Mouse (Mus musculus): ENCODE results near the gene Lrmda. TPM values are rescaled to one million over a fixed set of nuclear protein-coding genes. Genes with fewer than 3 reads are reported as not detected.
A peak's percentile ranks its signal among the peaks of the same experiment; 100 is the strongest.

The Lrmda gene
- polyA plus RNA-seq, 1 experiment from 2014 or later: 0.21 TPM

GRCm38 (mm10) chr14:21991856-21992255 is 27.7 kb upstream of the Lrmda start:
- DNase-seq (ENCODE audit: low spot score): no peak

DNA sequence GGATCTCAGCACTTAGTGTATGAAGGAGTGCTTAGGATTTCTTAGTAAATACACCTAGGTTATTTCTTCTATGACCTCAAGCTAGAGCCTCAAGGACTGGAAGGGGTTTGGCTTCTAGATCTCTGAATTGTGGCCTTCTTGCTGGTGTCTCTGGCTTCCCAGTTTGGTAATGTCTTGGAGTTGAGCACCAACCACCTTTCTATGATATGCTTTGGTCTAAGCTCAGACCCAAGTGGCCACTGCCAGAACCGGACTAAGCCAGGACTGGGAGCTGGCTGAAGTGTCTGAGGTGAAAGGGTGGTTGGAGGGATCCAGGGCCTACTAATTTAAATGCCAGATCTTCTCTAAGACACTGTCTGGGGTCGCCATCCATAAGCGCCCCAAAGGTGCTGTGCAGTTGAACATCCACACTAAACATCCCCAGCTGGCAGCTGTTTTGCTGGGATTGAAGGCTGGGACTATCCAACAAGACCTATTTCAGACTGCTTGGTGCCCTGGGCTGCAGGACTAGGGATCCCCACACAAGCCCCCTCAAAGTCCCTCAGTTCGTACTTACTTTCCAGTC is 27.1 kb upstream of the Lrmda start:
- DNase-seq (ENCODE audit: low spot score): no peak

DNA sequence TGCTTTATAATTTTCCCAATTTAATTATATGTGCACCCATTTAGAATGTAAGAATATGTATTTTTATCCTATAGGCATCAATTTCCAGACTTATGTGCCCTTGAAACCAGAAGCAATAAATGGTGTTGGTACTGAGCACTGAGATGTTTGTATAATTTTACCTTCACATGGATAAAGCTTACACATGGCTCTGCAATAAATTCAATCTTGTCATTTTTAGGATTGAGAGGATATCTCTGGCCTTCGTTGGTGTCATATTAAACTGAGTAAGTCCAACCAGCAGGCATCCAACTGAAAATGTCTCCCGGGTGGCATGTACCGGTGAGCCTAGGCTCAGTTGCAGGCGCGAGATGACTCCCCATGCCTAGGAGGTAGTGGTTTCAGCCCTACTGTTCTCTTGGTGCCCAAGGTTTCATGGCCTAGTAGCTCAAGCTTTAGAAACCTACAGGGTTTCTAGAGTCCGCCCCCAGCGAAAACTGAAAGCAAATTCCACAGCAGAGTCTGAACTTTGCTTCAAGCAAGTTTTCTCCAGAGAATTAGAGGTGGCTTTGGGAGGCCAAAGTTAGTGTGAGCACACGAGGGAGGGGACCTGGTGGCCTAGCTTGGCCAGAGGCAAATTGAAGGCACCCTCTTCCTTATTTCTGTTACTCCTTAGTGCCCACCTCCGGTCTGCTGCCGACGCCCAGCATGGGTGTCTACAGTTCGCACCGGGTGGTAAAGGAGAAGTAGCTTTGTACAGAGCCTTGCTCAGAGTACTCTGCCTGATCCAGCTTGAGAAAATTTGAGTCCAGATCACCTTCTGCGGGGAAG is 26.1 kb upstream of the Lrmda start:
- DNase-seq (ENCODE audit: low spot score): no peak

- DNase-seq (ENCODE audit: low spot score): peak; percentile 14
These were observed 25.2 kb upstream of the Lrmda start for GRCm38 (mm10) chr14:21994061-21994990.

GRCm38 (mm10) chr14:21995031-21995754 is 24.3 kb upstream of the Lrmda start:
- DNase-seq (ENCODE audit: low spot score): peak; percentile 73

- no peak for DNase-seq (ENCODE audit: low spot score)
These were observed 19.9 kb upstream of the Lrmda start for GRCm38 (mm10) chr14:21999588-21999987.

- DNase-seq (ENCODE audit: low spot score): no peak
These were observed 16.3 kb upstream of the Lrmda start for GRCm38 (mm10) chr14:22003231-22003630.

DNA sequence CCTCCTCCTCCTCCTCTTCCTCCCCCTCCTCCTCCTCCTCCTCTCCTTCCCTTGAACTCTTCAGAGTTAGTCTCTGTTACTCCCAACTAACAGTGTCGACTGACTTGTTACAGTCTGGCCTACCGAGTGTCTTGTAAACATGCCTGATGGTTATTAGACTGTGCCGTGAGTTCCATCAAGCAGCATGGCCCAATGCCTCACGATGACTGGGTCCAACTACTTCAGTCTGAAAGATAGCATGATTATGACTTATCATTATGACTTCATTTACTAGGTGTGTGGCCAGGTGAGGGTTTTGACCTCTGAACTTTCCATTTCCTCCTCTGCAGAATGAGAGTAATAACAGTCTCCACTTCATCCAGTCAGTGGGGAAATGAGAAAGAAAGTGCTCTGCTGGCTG is 15.9 kb upstream of the Lrmda start:
- no peak for DNase-seq (ENCODE audit: low spot score)

DNA sequence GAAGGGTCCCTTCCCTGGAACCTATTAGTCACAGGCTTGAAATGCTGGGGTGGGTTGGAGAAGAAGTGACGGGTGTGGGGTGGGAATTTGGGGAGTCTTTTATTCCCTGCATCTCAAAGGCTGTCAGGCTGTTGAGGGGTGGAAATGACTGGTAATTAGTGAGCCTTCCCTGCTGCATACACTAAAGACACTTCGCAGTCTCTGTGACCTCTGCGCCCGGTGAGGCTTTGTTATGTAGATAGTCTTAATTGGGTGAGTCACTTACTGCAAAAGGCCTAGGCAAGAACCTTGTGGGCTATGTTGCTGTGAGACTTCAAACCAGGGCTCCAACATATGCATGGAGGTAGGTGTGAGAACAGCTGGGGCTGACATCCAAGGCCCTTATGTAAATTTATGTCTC is 14.6 kb upstream of the Lrmda start:
- no peak for DNase-seq (ENCODE audit: low spot score)

DNA sequence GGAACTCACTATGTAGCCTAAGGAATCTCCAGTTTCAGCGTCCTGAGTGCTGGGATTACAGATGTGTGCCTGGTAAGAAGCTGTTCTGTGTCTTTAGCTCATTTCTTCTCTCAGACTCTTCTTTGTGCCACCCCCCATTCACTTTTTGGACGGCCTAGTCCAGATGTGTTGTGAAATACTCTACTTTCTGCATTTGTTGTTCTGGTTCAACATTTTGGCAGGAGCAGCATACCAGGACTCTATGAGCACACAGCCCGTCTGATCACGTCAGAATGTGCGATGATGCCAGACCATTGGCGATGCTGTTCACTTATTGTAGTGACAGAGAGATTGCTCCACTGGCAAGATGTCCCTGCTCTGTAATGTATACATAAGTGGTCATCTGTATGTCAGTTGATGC is 12.5 kb upstream of the Lrmda start:
- DNase-seq (ENCODE audit: low spot score): no peak

DNA sequence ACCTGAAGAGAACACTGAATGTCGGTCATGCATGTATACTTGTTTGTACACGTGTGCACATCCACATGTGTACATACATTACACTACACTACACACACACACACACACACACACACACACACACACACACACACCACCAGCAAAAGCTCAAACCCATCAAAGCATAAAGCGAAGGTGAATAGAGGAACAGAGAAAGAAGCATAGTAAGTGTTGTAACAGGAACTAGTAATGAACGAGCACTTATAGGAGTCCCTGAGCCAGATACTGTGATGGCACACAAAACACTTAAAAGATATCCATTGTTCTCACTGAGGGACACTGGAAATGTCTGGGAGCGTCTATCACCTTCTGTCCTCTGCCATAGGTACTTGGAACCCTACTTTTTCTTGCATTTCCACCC is 5.2 kb upstream of the Lrmda start:
- DNase-seq (ENCODE audit: low spot score): no peak

DNA sequence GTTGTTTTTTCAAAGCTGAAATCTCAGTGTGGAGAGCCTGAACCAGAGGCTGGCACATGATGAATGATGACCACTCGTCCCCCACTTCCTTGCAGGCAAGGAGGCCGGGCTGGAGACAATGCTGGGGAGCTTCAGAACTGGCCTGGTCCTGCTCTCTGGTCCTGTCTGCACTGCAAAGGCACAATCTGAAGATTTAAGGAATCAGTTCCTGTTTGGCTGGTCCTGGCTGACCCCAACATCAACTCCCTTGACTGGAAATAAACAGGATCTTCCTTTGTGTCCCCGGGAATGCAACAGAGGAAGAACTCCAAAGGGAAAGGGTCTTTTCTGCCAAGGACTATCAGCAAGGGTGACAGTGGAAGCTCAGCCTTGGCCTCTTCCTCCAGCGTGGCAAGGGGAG is 4.7 kb upstream of the Lrmda start:
- DNase-seq (ENCODE audit: low spot score): no peak

GRCm38 (mm10) chr14:22017011-22017410 is 2.5 kb upstream of the Lrmda start:
- no peak for DNase-seq (ENCODE audit: low spot score)

GRCm38 (mm10) chr14:22019949-22020845 is 685 bp downstream of the Lrmda start:
- DNase-seq (ENCODE audit: low spot score): no peak

DNA sequence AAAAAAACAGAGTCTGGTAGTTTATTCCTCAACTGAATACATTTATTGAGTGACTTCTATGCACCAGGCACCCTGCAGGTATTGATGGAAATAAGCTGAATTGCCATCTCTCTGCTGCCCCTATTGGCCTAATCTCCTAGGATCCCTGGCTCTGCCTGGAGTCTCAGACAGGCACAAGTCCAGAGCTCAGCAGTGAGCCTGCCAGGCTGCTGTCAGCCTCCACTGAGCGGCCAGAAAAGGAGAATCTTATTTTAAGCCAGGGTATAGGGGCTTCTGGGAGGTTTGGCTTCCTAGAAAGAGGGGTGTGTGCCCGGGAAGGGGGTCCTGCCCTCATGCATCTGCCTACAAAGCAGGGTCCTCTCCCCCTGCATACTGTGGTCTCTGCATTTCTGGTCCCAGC is 1.4 kb downstream of the Lrmda start:
- DNase-seq (ENCODE audit: low spot score): no peak

- no peak for DNase-seq (ENCODE audit: low spot score)
These were observed 4.0 kb downstream of the Lrmda start for GRCm38 (mm10) chr14:22023533-22023932.

DNA sequence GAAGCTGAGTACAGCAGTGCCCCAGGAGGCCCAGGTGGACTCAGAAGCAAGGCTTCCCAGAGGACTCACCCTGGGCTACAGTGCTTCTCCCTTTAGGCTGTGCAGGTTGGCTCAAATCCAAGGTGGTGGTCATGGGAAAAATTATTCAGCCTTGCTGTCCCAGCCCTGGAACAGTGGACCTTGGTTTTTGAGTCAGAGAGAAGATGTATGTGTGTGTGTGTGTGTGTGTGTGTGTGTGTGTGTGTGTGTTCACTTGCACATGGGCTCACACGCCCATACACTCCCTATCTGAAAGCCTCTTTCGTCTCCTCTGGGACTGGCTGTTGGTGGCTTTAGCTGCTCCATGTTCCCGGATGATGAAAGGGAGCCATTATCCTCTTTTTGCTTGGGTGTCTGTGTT is 16.4 kb downstream of the Lrmda start:
- no peak for DNase-seq (ENCODE audit: low spot score)

GRCm38 (mm10) chr14:22036338-22036737 is 16.8 kb downstream of the Lrmda start:
- no peak for DNase-seq (ENCODE audit: low spot score)

DNA sequence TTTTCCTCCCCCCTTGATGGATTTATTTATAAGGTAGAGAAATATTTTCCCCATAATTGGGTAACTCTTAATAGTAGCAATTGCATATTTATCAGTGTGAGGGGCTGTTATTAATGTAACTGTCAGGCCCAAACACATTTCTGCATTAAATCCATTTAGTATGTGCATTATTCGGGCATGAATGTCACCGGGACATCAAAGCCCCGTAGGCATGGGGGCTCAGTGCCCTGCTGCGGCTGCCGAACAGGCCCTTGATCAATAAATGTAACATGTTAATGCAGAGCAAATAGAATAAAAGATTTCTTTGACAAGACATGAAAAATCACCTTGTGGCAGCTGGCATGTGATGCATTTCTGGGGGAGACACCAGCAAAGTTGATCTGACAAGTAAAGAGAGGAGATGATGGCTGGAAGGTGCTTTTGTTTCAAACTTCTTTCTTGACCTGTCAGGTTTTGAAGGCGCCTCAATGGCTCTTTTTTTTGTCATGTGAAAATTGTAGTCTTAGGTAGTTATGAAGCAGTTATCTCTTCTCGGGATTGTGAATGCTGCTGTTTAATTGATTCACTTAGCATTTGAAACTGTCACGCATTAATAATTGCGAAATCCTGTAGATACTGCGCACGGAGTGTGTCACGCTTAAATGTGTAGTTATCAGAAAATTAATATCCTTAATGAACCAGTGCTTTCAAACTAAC is 17.4 kb downstream of the Lrmda start:
- DNase-seq (ENCODE audit: low spot score): no peak
